Mouse (Mus musculus) kidney, adult 9 months (tissue): ENCODE measurements around the gene Cdca8.
"Not testable (repeated sequence)": the region's sequence is repeated elsewhere in the genome, so short reads cannot be mapped to it uniquely, and the experiment has no call there.

Source experiments
- DNase-seq: peaks from one replicate; pipeline ENCODE4 v3.0.0; 2022

The Cdca8 gene

DNA sequence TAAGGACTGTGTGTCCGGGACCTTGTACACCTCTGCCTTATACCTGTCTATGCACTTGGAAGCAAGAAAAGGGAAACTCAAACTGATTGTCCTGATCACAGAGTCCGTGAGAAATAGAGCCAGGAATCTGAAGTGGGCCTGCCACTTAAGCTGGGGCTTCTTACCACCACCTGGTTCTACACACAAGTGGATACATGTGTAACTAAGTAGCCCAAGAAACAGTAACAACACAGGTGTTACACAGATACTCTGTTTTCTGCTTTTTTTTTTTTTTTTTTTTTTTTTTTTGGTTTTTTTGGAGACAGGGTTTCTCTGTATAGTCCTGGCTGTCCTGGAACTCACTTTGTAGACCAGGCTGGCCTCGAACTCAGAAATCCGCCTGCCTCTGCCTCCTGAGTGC is at the start of gene Cdca8:
Cdca8 (minus strand) TSS at position 101 of the 400 bp plus-strand sequence.
- not testable (repeated sequence) for DNase-seq

- DNase-seq = no peak
These were observed 49.3 kb upstream of the Cdca8 start for GRCm38 (mm10) chr4:124988382-124988781.

DNA sequence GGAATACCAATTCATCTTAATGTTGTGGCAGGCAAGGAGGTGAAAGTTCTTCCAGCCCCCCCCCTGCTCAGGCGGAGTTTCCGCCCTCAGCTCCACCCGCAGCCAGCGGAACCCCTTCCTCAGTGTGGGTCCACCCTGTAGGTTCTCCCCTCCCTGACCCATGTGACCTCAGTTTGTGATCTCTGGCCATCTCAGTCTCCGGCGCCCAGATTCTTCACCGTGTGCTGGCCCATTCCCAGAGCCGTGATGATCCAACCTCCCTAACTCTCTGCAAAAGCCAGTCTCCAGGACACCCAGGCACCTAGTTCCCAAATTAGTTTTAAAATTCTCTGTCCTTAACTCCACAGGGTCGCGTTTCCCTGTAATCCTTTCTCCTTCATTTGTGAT is 48.6 kb upstream of the Cdca8 start:
- no peak for DNase-seq

GRCm38 (mm10) chr4:124986739-124987710 is 47.9 kb upstream of the Cdca8 start:
- DNase-seq = no peak

GRCm38 (mm10) chr4:124985671-124986602 is 46.8 kb upstream of the Cdca8 start, which contains the start of gene Rspo1:
Gene Rspo1, plus strand, starts transcription at chr4:124986430.
- DNase-seq = no peak

- no peak for DNase-seq
These were observed 46.0 kb upstream of the Cdca8 start for GRCm38 (mm10) chr4:124984871-124985670.

GRCm38 (mm10) chr4:124983893-124984526 is 44.9 kb upstream of the Cdca8 start:
- no peak for DNase-seq

GRCm38 (mm10) chr4:124978201-124978600 is 39.1 kb upstream of the Cdca8 start:
- peak; percentile 19 for DNase-seq

DNA sequence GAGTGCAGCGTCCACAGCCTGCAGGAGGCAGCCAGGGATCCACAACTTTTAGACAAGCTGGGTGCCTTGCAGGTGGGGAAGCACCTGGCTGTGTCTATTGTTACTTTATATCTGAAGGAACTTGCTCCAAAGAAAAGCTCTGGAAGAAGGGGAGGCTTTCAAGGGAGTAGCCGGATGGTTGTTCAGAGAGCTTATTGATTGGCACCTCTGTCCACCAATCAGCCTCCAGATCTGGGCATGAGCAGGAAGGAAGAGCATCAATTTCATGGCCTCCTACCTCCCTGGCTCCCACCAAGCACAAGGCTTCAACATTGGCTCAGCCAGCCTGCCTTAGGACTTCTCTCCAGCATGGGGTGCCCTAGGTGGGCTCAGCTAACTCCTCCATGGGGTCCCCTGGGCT is 34.2 kb upstream of the Cdca8 start:
- DNase-seq = no peak

DNA sequence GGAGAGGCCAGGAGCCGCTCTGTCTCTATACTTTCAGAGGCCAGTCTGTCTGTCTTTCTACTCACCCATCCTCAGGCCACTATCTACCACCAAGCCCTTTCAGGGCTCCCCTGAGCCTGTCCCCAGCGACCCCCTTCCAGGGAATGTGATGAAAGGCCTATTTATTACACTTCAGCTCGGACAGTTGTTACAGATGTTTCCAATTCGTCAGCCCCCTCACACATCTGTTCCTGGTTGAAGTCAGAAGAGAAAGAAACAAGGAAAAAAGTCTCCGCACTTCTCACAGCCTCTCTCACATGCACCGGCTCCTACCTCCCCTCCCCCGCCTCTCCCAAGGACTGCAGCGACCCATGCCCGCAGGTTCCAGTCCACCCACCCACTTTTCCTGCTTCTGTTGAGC is 33.2 kb upstream of the Cdca8 start:
- DNase-seq = no peak

- no peak for DNase-seq
These were observed 32.0 kb upstream of the Cdca8 start for GRCm38 (mm10) chr4:124971094-124971493.

- DNase-seq = no peak
These were observed 31.6 kb upstream of the Cdca8 start for GRCm38 (mm10) chr4:124970677-124971076.

- DNase-seq = no peak
These were observed 31.1 kb upstream of the Cdca8 start for GRCm38 (mm10) chr4:124970194-124970593.

DNA sequence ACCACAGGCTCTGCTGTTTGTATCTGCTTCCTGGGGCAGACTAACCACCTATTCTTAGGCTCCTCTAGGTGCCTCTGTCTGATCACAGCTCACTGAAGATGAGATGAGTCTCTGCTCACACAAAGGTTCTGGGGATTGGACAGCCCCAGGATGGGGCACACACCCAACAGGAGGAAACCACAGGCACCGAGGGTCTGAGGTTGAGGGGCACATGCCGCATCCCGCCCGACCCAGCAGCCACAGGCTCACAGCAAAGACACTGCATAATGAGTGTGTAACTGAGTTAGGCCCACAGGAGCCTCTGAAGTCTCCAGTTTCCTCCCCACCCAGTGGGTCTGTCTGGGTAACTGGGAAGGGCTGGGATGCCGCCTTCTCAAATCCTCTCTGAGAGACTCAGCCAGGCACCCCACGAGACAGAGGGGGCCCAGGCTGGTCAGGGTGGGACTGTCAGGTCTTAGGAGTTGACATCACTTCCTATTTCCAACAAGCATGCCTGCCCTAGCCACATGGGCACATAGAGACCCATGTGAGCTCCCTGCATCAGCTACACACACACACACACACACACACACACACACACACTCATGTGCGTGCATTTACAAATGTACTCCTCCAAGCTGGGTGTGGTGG is 30.2 kb upstream of the Cdca8 start:
- DNase-seq = no peak

DNA sequence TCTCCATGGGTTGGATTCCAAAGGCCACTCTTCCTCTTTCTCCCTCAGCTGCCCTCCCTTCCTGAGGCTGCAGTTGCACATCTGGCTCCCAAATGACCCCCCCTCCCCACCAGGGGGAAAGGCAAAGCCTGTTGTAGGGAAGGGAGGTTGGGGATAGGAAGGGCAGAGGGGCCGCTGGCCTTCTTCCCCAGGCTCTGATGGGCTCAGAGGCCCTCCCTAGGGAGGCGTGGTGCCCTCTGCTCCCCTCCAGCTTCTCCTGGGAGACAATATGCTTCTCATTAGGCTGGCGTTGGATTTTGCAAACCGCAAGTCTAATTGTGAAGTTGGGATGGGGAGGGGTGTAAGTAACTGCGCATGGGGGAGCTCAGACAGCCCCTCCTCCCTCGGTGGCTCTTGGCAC is 29.6 kb upstream of the Cdca8 start:
- DNase-seq = no peak

DNA sequence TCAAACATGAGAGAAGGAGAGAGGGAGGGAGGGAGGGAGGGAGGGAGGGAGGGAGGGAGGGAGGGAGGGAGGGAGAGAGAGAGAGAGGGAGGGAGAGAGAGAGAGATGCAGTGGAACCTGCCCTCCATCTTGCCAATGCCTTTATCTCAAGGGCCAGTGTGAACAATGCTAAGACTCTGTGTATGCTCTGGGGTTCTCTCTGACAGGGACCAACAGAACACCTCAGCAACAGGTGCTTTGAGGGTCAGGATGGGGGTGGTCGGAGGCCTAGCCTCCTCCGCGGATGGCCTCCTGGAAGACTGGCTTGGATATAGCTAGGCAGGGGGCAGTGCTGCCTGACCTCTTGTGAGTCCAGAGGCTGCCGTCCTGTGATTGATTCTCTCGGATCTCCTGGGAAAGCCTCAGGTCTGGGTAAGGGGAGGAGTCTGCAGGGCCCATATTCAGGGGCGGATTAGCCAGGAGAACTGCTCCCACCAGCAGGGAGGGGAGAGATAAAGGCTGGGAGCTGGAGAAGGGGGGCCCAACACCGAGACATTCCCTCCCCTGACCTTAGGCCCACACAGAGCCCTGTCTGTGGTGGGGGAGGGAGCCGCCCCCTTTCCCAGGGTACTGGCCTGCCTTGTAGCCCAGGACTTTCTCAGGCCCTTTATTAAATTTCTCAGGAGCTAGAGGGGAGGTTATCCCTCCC is 25.9 kb upstream of the Cdca8 start:
- DNase-seq = no peak

DNA sequence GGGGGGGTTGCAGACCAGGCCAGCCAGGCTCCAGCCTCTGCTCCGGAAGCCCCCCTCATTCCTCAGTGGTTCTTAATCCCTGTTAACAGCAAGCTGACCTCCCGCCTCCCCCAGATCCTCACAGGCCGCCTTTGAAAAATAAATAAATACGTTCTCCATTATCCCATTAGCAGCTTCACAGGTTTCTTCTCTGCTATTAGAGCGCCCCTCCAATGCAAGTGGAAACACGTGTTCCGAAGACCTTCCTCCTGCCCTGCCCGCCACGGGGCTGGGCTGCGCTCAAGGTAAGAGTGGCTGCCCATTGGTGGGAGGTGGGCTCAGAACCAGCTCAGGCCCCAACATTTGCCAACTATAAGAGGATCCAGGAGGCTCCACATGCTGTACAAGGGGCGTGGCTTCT is 23.5 kb upstream of the Cdca8 start:
- no peak for DNase-seq

- DNase-seq = no peak
These were observed 21.8 kb upstream of the Cdca8 start for GRCm38 (mm10) chr4:124960940-124961339.

DNA sequence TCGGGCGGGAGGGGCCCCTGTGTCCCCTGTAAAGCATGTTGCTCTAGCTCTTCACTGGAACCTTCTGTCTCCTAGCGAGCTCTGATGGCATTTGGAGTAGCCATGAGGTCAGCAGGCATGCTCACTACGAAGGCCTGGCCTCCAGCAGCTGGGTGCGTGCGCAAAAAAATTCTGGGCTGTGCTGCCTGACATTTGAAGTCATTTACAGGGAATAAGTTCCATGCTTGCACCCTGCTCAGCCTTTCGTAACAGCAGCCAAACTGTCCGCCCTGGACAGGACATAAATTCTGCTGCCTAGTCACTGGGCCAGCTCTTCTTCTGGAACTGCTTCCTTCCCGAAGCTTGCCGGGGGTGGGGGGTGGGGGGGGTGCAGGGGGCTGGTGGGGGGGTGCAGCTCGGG is 20.0 kb upstream of the Cdca8 start:
- peak; percentile 42 for DNase-seq

DNA sequence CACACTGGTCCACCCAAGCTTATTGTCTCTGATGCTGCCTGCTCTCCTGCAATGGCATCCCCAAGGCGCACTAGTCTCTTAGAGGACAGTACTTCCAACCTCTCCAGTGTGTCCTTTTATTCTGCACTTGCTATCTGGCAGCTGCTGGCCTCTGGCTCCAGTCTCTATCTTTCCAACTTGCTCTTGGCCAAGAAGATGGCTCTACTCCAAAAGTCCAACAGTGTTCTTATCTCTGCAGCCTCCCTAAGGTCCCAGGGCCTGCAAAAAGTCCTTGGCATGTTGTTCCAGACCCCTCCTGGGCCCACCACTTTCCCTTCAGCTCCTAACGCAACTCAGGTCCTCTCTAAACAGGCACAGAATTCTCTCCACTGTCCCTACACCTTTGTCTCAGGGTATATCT is 18.2 kb upstream of the Cdca8 start:
- DNase-seq = no peak

GRCm38 (mm10) chr4:124953546-124953945 is 14.4 kb upstream of the Cdca8 start:
- DNase-seq = no peak
